Mouse (Mus musculus): ENCODE measurements at regions not wholly inside any gene's neighbourhood (a gene's known extent, or its start where the extent isn't known, plus 50 kb on each side); places are given as distances from the start of the nearest gene placed in this dataset.

DNA sequence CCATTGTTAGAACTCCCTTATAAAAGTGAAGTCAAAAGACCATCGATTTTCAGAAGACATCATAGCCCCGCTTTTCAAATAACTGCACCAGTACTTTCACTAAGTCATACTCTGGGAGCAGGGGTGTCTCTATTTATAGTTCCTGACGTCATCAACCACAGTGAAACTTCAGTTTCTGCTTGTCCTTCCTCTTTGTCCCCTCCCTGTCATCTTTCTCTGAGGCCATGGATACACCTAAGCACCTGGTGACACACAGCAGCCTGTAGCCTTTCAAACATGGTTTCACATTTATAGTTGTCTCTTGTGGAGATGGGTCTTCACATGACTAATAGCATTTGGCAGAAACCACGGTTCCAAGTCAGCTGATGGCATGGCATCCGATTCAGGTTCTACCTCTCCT lies 277.2 kb downstream of the 4933412E24Rik start:
- TF ChIP-seq CTCF (IDR thresholded peaks at IDR 0.05; ENCODE audit: borderline replicate concordance, insufficient read depth, low read depth, low read length) (no peak), POLR2A (IDR thresholded peaks at IDR 0.05; ENCODE audit: borderline replicate concordance, insufficient read depth, low read length) (no peak)

Measured in cerebellum, adult 2 months (tissue).